Mouse (Mus musculus) T-cell, adult 2 months (primary cell): Measurements from ENCODE around the gene Vps33a.
"Not testable (repeated sequence)": the region's sequence is repeated elsewhere in the genome, so short reads cannot be mapped to it uniquely, and the experiment has no call there.

Experiments
- DNase-seq: peaks from one replicate; pipeline ENCODE4 v3.0.0; 2022; ENCODE audit warnings: low spot score

The Vps33a gene

DNA sequence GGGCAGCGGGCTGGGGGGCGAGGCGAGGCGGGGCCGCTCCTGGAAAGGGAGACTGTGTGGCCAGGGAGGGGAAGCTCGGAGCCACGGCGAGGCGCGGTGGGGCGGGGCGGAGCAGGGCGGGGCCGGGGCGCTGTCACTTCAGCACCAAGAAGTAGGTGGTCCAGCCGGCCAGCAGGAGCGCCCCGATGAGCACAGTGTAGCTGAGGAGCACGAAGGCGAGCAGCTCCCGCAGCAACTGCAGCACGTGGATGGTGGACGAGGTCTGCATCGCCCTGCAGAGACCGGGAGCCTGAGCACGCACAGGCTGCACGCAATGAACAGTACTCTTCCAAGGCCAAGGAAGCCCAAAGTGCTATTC is 48.5 kb downstream of the Vps33a start:
- DNase-seq, result no peak

DNA sequence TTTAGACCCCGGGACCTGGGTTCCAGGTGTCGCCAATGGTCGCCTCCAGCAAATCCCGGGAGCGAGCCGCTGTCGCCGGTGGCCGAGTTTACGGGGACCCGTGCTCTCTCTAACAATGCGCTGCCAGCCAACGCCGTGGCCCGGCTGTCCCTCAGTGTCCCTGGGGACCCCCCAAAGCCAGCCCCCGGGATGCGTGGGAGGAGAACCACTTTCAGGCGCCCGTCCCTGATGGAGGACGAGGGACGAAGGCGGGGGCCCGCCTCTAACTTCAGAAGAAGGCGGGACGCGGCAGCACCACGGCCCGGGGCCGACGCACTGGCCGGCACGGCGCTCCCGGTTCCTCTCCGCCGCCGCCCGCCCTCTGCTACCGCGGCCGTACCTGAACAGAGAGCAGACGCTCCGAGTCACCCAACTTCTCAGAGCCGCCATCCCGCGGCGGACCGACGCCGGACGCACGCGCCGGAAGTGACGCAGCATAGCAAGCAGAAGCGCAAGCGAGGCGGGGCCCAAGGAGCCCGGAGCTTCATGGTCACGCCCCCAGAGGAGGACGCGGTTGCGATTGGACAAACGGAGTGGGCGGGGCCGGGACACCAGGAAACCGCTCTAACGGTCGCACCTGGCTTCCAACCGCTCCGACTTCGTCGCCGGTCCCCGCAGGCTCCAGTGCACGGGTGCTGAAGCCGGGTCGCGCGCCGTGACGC is 49.0 kb downstream of the Vps33a start, which contains the start of gene Diablo:
TSS of gene Diablo (minus strand) at position 485 of the 701 bp plus-strand sequence.
- DNase-seq, result peak; percentile 98

DNA sequence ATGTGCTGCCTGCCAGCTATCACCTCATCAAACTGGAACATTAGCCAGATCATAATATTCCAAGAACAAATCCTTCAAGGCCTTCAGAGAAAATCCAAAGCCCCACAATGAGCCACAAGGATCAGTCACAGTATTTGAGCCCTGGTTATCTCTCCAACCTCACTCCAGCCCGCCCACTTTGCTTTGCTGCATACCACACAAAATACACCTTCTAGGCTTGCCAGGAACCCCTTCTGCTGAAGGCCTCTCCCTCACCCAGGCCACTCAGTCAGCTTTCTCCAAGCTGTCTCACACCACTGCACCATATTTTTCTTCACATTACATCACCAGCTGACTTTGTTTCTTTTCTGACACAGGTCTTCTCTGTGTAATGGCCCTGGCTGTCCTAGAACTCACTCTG is 50.7 kb downstream of the Vps33a start:
- no peak for DNase-seq

DNA sequence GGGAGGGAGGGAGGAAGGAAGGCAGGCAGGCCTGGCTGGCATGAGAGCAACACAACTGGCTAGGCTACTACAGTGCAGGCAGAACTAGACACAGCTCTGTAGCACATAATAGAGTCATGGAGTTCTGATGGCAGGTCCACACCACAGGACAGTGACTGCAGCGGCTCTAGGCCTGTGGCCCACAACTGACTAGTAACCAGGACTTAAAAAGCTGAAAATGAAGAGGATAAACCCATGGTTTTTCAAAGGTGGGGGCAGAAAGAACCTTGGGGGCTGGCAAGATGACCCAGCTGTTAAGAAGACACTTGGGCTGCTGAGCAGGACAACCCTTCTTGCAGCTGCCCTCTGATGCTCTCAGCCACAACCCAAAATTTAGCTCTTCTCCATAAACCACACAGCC is 51.2 kb downstream of the Vps33a start:
- DNase-seq, result no peak

DNA sequence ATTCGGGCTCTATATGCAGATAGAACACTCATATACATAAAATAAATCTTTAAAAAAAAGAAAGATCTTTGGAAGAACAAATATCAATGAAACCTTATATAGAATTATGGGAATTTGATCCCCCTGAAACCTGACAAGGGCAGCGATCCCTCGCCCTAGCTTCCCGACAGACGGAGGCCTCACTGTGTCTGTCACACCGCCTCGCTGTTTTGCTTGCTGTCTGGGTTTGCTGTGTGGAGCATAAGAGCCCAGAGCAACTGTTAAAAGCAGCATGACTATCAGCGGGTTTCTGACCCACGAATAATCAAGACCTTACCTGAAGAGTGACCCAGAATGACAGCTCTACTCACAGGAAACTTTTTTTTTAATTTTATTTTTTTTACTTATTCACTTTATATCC is 52.2 kb downstream of the Vps33a start:
- no peak for DNase-seq

DNA sequence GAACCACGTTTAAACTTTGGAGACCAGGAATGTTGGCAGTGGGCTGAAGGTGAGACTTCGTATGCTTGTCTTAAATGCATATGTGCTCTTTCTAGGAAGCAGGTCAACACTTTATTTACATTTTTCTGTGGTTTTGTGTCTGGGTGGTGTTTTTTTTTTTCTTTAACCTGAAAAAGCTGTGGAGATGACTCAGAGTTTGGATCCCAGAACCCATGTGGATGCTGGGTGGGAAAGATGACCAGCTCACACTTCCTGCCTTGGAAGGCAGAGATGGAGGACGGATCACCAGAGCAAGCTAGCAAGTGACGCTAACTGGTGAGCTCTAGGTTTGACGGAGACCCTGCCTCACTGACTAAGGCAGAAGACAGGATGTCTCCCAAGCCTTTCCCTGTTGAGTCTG is 58.0 kb downstream of the Vps33a start:
- DNase-seq, result no peak

DNA sequence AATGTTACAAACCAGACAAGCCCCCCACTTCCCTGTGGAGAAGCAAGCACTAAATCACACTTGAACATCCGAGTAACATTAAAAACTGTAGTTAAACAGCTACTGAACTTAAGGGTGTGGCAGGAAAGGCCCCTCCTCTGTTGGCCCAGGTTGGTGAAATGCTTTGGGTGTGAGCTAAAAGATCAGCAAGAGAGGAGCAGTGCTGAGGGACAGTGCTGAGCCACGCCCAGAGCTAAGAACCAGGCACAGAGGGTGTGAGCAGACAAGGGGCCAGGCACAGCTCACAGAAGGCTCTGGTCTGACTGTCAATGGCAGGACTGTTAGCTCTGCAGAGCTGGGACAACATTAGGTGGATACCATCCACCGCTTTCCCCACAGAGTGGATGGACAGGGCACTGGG is 60.7 kb downstream of the Vps33a start:
- no peak for DNase-seq

DNA sequence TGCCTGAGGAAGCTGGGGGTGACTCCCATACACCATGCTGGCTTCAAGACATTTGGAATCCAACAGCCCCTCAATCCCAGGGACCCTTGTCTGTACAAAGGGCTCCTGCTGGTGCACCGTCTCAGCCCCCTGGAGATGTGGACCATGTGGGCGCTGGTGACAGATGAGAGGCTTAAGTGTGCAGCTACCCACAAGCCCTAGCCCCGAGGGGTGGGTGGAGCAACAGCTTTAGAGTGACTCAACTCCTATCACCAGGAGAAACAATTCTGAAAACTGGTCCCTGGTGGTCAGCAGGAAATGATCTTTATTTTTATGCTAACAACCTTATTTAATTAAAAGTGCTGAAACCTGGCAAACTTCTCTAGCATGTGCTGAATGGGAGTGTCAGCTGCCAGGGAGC is 61.4 kb downstream of the Vps33a start:
- not testable (repeated sequence) for DNase-seq

DNA sequence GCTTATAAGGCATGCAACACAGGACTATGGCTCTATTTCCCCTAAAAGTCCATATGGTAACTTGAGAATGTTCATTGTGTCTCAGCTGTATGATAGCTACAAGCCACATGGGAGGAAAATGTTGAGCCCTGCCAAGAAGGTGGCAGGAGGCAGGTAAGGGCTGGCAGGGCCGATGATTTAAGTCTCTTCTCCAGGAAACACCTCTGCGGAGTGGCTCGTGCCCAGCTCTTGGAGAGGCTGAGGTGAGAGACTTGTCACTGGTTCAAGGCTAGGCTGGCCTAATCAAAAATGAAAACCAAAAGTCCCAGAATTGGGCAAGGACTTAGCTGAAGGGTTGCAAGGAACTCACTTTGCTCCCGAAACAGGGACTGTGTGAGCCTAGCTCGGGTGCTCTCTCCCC is 62.7 kb downstream of the Vps33a start, which contains the start of gene B3gnt4:
TSS of gene B3gnt4 (plus strand) at position 301 of the 400 bp plus-strand sequence.
- DNase-seq, result no peak

DNA sequence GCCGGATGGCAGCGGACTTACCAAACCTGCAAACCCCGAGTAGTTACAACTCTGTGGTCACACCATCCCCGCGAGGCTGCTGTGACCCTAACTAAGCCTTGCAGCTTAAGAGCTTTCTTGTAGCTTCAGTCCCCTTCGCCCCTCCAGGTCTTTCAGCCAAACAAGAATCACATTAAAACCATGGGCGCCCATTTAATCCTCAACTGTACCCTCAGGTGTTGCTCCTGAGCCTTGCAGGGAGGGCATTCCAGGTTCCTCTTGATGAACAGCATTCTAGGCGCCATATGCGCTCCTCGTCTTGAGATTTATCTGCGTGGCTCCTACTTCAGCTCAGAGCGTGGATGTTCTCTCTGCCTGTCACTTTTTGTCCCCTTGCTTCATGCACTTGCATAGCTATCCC is 63.9 kb downstream of the Vps33a start:
- DNase-seq, result no peak

DNA sequence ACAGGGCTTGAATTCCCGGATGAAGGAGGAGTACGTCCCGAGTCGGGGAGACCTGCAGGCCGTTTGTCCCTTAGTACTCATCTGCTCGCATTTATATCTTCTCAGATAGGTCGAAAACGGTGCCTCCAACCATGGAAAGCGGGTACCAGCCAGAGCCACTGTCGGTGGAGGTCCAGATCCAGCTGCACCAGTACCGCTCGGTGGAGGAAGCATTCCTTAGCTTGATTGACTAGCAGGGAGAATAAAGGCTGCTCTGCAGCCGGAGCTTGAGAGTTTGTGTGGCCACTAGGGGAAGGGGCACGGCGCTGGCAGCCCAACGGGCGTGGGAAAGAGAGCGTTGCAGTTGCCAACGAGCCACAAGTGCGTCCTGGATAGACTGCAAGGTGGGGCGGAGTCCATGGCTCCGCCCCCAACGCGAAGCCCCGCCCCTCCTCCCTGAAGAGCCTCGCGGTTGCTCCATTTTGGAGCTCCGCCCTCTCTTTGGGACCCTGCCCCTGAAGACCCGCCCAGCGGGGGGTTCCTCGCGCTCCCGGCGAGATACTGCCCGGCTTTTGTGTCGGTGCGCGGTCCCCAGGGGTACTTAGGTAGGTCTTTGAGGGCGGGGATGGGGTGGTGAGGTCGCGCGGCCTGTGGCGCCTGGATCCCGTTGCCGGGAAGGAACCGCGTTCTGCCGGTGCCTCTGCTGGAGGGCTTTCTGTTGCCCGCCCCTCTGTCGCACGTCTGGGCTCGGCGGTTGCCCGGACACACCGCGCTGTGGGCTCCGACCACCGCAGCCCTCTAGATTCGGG is 64.7 kb downstream of the Vps33a start:
- peak; percentile 67 for DNase-seq

DNA sequence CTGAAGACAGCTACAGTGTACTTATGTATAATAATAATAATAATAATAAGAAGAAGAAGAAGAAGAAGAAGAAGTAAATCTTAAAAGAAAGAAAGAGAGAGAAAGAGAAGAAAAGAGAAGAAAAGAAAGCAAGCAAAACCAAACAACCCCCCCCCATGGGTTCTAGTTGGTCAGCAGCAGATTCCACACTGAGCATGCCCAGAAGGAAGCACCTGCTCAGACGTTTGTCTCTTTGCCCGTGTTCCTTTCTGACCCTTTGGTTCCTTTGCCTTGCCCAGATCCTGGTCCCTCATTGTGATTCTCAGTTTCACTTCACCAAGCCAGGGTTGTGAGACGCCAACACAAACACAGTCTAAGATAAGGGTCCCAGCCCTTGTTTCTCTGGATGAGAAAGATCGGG is 70.9 kb downstream of the Vps33a start:
- no peak for DNase-seq

DNA sequence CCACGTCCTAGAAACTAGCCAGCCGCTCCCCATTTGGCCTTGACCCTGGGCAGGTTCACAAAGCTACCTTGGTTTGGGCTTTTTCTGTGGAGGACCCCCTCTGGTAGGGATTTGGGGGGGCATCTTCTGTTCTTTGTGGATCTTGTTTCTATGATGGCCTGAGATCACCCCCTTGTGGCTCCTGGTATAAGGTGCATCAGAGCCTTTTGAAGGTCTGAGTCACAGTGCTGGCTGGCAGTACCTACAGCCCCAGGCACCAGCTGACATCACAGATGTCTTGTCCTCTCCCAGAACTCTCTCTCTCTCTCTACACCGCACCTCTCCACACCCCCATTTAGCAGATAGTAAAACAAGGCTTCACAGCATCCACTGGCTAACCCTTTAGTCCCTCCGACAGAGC is 73.1 kb downstream of the Vps33a start:
- DNase-seq, result peak; percentile 15

DNA sequence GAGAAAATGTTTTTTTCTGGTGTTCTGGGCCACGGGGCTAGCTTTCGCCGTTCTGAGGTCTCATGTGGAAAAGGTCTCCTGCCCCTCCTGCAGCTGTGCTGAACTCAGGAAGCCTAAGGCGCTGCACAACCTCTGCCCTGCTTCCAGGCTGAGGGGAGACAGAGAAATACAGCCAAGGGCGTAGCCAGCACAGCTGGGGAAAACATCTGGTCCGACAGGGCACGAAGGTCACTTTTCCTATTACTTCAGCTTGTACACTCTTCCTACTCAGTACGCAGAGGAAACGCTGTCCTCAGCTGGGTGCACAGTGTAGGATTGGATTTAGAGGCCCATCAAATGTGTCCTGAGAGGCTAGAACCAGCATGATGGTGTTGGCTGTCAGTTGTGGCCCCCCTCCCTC is 82.9 kb downstream of the Vps33a start:
- DNase-seq, result no peak

DNA sequence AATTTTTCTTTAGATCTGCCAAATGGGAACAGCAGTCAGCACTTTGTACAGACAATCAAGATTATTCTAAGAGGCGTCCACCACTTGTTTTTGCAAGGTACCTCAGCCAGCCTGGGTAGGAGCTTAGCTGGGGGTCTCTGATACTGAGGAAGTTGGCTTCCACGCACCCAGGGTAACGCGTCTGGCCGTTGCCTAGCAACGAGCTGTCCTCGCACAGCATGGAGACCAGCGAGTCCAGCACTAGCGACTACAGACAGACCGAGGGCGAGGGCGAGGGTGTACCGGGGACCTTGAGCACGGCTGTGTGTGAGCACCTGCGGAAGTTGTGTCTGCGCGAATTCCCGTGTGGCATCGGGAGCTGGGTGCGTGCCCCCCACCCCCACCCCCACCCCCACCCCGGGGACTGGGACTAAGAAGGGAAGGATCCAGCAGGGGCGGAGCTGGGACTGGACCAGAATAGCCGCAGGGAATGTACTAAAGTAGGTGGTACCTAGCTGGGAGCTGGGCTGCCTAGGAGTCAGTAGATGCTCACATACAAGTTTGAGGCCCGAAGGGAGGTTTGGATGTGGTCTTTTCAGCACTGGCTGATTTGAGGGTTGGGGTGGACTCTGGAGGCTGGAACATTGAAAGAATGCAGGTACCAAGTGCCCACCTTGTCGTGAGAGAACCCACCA is 83.6 kb downstream of the Vps33a start, which contains the start of the genes Lrrc43 and Il31:
TSS of gene Lrrc43 (plus strand) at position 194 of the 674 bp plus-strand sequence.
TSS of gene Il31 (minus strand) at position 378 of the 674 bp plus-strand sequence.
- DNase-seq, result no peak

DNA sequence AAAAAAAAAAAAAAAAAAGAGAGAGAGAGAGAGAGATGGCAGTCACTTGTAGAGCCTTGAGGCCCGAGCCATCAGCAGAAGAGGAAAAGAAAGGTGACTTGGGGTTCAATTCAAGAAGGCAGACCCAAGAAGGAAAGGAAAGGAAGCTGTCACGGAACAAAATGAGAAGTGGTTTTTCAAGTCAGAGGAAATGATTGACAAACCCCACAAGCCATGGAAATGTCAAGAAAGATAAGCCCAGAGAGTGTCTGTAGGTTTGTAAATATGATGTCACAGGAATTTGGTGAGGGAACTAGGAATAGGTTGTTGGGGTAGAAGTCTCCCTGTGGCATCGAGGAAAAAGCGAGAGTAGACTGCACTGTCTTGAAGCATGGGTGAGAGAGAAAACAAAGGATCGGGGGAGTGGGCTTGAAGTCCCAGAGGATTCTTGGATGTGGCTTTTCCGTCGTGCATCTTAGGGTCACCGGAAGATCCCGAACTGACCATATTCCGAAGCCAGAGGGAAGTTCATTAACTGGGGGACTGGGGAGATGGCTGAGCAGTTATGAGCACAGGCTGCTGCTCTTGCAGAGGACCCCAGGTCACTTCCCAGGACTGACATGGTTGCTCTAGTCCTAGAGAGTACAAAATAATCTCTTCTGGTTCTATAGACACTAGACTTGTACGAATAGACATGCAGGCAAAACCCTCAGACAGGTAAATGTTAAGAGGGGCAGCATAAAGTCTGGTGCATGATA is 85.0 kb downstream of the Vps33a start:
- DNase-seq, result no peak
